Mouse (Mus musculus): ENCODE data around the gene Fkbp7. TPM values are rescaled to one million over a fixed set of nuclear protein-coding genes. Genes with fewer than 3 reads are reported as not detected.
A peak's percentile ranks its signal among the peaks of the same experiment; 100 is the strongest.

Fkbp7 gene
- 25.1 and 25.5 TPM in 2 replicates for polyA plus RNA-seq (2015; fragmentation: Nextera tagmentation; extraction: Ambion mirVana)

DNA sequence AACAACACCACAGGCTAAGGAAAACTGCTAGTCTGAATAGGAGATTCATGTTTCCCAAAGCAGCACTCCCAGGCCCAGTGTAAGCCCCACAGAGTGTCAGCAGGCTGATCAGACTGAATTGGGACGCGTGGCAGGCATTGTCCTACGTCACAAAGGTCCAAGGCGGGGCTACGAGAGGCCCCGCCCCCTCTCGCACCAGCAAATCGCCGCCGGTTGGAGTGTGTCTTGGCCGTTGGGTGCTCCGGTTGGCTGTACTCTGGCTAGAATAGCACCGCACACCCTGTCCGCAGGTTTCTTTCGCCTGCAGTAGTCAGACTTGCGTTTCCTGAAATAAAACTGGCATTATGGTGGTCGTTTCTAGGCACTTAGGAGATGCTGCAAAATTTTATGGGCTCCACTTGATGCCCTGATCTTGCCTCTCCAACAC lies at the start of gene Fkbp7:
TSS of gene Fkbp7 (minus strand) at position 151 of the 427 bp plus-strand sequence.
- peak; percentile 94 for ATAC-seq (ENCODE audit: low read depth)
- H3K27ac ChIP-seq (replicated peaks) = peak within 1 kb of the TSS; percentile 81
- no peaks in the 10 kb centered on the region for H3K36me3 ChIP-seq
- peak within 1 kb of the TSS; percentile 76 for H3K4me2 ChIP-seq
- peak within 1 kb of the TSS; percentile 76 for H3K9ac ChIP-seq
- H3K4me3 ChIP-seq = peak within 1 kb of the TSS; percentile 48
- no peaks in the 10 kb centered on the region for H3K9me3 ChIP-seq
- 0% methylated on average over 17 of the region's 17 CpGs for WGBS
- H3K4me1 ChIP-seq (replicated peaks) = peaks cover 52% of the 10 kb centered on the region
- H3K27me3 ChIP-seq = no peaks in the 10 kb centered on the region

DNA sequence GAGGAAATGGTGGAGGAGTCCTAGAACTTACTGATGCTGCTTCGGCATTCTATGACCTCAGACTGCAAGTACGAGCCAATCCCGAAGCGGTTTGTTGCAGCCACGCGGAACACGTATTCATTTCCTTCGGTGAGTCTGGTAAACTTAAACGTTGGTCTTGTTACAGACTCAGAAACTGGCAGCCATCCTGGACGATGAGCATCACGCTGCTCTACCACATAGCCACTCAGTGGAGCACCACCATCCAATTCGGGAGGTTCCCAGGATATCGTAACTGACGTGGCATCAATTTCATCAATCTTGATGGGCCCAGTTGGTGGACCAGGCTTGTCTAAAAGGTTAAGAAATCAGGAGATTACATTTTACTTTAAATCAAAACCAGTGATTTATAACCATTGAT lies 46.7 kb upstream of the Fkbp7 start:
- ATAC-seq (ENCODE audit: low read depth) = no peak
- Histone ChIP-seq H3K27ac (replicated peaks) (no peak overlapping the region), H3K27me3 (no peaks in the 10 kb centered on the region), H3K4me1 (replicated peaks) (no peaks in the 10 kb centered on the region), H3K9ac (no peak overlapping the region), H3K4me3 (no peak overlapping the region), H3K36me3 (peaks cover 38% of the 10 kb centered on the region), H3K9me3 (peaks cover 47% of the 10 kb centered on the region), H3K4me2 (no peak overlapping the region)
- WGBS = 95% methylated on average over 14 of the region's 14 CpGs

DNA sequence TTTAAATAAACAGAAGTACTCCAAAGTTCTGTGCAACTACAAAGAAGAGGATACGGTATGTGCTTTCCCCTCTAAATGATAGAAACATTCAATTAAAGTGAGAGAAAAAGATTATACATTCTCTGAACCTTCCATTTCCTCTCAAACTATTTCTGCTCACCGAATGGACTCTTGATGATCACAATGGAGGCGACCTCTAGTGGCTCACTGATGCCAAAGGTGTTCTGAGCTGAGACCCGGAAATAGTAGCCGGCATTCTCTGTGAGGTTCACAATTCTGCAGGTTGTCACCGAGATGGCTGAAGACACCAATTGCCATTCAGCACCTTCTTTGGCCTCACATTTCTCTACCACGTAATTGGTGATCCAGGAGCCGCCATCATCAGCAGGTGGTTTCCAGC lies 42.1 kb upstream of the Fkbp7 start:
- ATAC-seq (ENCODE audit: low read depth) = no peak
- Histone ChIP-seq H3K9ac (no peak overlapping the region), H3K4me3 (no peak overlapping the region), H3K4me1 (replicated peaks) (no peaks in the 10 kb centered on the region), H3K27me3 (no peaks in the 10 kb centered on the region), H3K27ac (replicated peaks) (no peak overlapping the region), H3K4me2 (no peak overlapping the region), H3K36me3 (peaks cover 66% of the 10 kb centered on the region), H3K9me3 (peaks cover 70% of the 10 kb centered on the region)
- WGBS = 77% methylated on average over 8 of the region's 8 CpGs

DNA sequence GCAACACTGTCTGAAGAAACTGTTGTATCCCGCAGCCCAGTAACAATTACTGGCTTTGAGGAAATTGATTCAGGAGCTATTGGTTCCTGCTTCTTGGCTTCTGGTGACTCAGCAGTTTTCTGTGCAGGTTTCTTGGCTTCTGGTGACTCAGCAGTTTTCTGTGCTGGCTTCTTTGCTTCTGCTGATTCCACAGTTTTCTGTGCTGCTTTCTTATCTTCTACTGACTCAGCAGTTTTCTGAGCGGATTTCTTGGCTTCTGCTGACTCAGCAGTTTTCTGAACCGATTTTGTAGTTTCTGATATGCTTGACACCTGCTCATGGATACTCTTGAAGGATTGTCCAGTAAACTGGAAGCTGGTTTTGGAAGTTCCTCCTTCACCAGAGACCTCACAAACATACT lies 35.6 kb upstream of the Fkbp7 start:
- Histone ChIP-seq H3K27ac (replicated peaks) (no peak overlapping the region), H3K9ac (no peak overlapping the region), H3K27me3 (no peaks in the 10 kb centered on the region), H3K9me3 (peaks cover 37% of the 10 kb centered on the region), H3K36me3 (peaks cover 51% of the 10 kb centered on the region), H3K4me3 (no peak overlapping the region), H3K4me2 (no peak overlapping the region), H3K4me1 (replicated peaks) (no peaks in the 10 kb centered on the region)
- 89% methylated on average over 3 of the region's 3 CpGs for WGBS
- ATAC-seq (ENCODE audit: low read depth) = no peak

DNA sequence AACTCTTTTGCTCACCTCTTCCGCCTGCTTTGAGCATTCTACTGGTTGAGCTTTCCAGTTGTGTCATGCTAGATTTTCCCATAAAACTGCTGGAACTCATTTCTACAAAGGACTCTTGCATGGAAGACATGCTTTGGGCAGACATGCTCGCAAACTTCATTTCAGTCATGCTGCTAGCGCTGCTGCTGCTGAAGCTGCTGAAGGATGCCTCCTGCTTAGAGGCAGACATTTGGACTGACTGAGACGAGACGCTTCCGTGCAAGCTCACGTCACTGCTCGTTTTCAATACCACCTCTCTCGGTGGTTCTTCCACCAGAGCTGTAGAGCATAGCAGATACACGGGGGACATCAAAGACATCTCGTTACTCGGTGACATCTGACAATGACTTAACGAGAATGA lies 32.7 kb upstream of the Fkbp7 start:
- no peak overlapping the region for H3K27ac ChIP-seq (replicated peaks)
- H3K4me1 ChIP-seq (replicated peaks) = no peaks in the 10 kb centered on the region
- no peak overlapping the region for H3K9ac ChIP-seq
- ATAC-seq (ENCODE audit: low read depth) = no peak
- no peaks in the 10 kb centered on the region for H3K27me3 ChIP-seq
- H3K36me3 ChIP-seq = peaks cover 37% of the 10 kb centered on the region
- H3K4me3 ChIP-seq = no peak overlapping the region
- 93% methylated on average over 13 of the region's 13 CpGs for WGBS
- peaks cover 13% of the 10 kb centered on the region for H3K9me3 ChIP-seq
- no peak overlapping the region for H3K4me2 ChIP-seq

DNA sequence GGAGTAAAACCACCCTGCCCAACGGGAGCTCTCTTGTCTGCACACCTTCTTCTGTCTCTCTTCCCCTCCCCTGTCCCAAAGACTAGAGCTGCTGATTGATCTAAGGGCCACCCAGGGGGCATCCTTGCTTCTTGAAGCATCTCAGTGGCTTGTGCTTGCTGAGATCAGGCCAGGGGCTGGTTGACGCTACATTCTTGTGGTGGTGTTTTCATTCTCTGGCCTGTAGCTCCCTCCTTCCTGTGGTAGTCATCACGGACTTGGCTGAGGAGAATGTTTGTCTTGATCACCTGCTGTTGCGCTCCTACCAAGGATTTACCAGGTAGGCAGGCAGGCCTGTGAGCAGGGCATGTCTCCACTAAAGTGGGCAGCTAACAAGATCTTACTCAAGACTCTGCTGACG lies 29.8 kb upstream of the Fkbp7 start:
- 89% methylated on average over 5 of the region's 5 CpGs for WGBS
- Histone ChIP-seq H3K36me3 (peaks cover 24% of the 10 kb centered on the region), H3K27me3 (no peaks in the 10 kb centered on the region), H3K4me3 (no peak overlapping the region), H3K9ac (no peak overlapping the region), H3K4me1 (replicated peaks) (0 out of 2 replicates have a peak, but pooled peaks cover 5% of the 10 kb centered on the region), H3K27ac (replicated peaks) (no peak overlapping the region), H3K9me3 (no peaks in the 10 kb centered on the region), H3K4me2 (no peak overlapping the region)
- ATAC-seq (ENCODE audit: low read depth) = no peak

DNA sequence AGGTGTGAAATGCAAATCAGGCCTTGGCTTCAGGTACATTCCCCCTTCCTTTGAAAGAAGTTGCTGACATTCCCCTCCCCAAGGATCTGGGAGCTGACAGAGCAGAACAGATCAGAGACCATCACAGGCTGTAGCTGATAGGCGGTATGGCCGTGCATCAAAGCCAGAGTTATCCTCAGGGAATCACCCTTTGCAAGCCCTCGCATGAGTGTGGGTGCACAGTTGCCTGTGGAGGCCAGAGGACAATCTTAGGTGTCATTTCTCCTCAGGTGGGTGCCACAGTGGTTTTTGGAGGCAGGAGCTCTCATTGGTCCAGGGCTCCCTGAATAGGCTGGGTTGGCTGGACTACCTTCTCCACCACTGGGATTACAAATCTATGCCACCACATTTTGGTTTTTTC lies 29.3 kb upstream of the Fkbp7 start:
- Histone ChIP-seq H3K4me2 (no peak overlapping the region), H3K9ac (no peak overlapping the region), H3K4me3 (no peak overlapping the region), H3K27ac (replicated peaks) (no peak overlapping the region), H3K9me3 (no peaks in the 10 kb centered on the region), H3K27me3 (no peaks in the 10 kb centered on the region), H3K4me1 (replicated peaks) (0 out of 2 replicates have a peak, but pooled peaks cover 5% of the 10 kb centered on the region), H3K36me3 (peaks cover 30% of the 10 kb centered on the region)
- ATAC-seq (ENCODE audit: low read depth) = no peak
- WGBS = 94% methylated on average over 3 of the region's 3 CpGs

DNA sequence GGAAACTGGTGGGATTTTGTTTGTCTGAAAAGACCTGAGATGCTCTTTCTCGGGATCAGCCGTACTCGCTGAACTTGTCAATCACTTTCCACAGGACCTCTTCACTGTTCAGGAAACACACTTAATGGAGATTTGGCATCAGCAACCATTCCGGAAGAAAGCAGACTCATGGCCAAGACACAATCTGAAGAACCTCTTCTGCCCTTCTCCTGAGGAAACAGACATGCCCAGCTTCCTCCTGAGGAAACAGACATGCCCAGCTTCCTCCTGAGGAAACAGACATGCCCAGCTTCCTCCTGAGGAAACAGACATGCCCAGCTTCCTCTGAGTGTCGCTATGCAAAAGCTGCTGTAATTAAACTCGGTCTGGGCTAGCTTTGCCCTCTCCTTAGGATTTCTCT lies 22.4 kb upstream of the Fkbp7 start:
- Histone ChIP-seq H3K9ac (no peak overlapping the region), H3K4me1 (replicated peaks) (0 out of 2 replicates have a peak, but pooled peaks cover 5% of the 10 kb centered on the region), H3K9me3 (no peaks in the 10 kb centered on the region), H3K4me2 (no peak overlapping the region), H3K36me3 (peaks cover 68% of the 10 kb centered on the region), H3K27me3 (no peaks in the 10 kb centered on the region), H3K27ac (replicated peaks) (no peak overlapping the region), H3K4me3 (no peak overlapping the region)
- no peak for ATAC-seq (ENCODE audit: low read depth)
- WGBS = 91% methylated on average over 6 of the region's 6 CpGs

DNA sequence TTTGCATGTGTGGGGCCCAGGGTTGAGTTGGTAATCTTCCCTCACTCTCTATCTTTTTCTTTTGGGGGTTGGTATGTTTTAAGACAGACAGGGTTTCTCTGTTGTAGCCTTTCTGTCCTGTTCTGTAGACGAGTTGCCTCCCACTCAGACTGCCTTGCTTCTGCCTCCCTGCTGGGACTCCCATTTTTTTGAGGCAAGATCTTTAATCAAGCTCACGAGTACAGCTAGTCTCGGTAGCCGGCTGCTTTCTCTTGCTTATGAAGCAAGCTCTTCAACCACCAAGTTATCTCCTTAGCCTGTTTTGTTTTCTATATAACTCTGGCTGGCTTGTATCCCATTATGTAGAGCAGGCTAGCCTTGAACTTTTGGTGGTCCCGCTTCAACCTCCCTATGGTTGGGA lies 20.8 kb upstream of the Fkbp7 start:
- H3K9me3 ChIP-seq = no peaks in the 10 kb centered on the region
- no peaks in the 10 kb centered on the region for H3K27me3 ChIP-seq
- WGBS = 89% methylated on average over 5 of the region's 5 CpGs
- ATAC-seq (ENCODE audit: low read depth) = no peak
- no peak overlapping the region for H3K9ac ChIP-seq
- no peak overlapping the region for H3K4me3 ChIP-seq
- peaks cover 68% of the 10 kb centered on the region for H3K36me3 ChIP-seq
- no peak overlapping the region for H3K27ac ChIP-seq (replicated peaks)
- no peak overlapping the region for H3K4me2 ChIP-seq
- no peaks in the 10 kb centered on the region for H3K4me1 ChIP-seq (replicated peaks)

DNA sequence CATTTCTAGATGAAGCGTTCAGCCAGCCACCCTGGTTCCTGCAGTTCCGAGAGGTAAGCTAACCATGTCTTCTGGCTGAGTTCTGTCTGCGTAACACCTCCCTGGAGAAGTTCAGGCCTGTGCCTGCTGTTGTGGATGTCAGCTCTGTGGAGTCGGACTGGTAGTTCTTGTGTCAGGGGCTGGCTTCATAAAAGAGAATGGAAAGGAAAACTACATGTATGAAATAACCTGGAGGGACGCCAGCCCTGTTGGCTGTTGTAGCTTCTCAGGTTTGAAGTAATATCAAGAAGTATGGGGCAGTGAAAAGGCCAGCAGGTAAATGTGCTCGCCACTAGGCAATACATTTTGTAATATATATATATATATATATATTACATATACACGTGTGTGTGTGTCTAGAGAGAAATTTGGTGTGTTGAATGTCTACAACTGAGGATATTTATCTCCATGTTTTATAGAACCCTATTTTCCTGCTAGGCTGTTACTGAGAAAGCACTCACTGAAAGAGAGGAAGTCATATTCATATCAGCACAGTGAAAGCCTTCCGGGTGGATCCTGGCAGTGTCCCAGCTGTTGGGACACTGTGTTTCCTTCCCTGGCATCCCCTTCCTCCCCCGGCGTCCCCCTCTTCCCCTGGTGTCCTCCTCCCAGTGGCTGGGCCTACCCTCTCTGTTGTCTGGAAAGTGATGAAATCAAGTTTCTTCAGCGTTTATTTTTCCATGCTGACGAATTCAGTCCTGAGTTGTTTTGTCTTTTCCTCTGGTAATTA lies 17.7 kb upstream of the Fkbp7 start:
- no peaks in the 10 kb centered on the region for H3K4me1 ChIP-seq (replicated peaks)
- peaks cover 87% of the 10 kb centered on the region for H3K36me3 ChIP-seq
- H3K27ac ChIP-seq (replicated peaks) = no peak overlapping the region
- no peak overlapping the region for H3K9ac ChIP-seq
- no peaks in the 10 kb centered on the region for H3K9me3 ChIP-seq
- no peak overlapping the region for H3K4me3 ChIP-seq
- no peak overlapping the region for H3K4me2 ChIP-seq
- no peaks in the 10 kb centered on the region for H3K27me3 ChIP-seq
- 87% methylated on average over 12 of the region's 12 CpGs for WGBS
- ATAC-seq (ENCODE audit: low read depth) = no peak

DNA sequence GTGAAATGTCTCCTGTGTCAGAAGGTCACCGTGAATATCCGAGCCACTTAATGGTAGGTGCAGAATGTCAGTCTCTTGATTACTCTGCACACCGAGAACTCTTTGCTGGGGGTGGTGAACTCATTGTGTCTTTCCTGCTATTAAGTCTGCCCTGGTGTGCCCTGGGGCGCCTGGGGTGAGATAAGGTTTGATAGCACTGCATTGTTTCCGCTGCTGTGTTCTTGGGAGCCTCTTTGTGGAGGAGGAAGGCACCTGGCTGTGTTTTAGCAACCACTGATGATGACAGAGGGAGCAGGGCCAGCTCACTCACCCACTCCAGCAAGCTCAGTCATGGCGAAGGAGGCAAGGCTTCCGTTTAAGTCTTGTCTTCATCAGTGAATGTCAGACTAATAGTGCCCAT lies 15.2 kb upstream of the Fkbp7 start:
- Histone ChIP-seq H3K4me1 (replicated peaks) (no peaks in the 10 kb centered on the region), H3K36me3 (peaks cover 86% of the 10 kb centered on the region), H3K27me3 (no peaks in the 10 kb centered on the region), H3K9ac (no peak overlapping the region), H3K27ac (replicated peaks) (no peak overlapping the region), H3K9me3 (no peaks in the 10 kb centered on the region), H3K4me2 (no peak overlapping the region), H3K4me3 (no peak overlapping the region)
- WGBS = 48% methylated on average over 7 of the region's 7 CpGs
- no peak for ATAC-seq (ENCODE audit: low read depth)

DNA sequence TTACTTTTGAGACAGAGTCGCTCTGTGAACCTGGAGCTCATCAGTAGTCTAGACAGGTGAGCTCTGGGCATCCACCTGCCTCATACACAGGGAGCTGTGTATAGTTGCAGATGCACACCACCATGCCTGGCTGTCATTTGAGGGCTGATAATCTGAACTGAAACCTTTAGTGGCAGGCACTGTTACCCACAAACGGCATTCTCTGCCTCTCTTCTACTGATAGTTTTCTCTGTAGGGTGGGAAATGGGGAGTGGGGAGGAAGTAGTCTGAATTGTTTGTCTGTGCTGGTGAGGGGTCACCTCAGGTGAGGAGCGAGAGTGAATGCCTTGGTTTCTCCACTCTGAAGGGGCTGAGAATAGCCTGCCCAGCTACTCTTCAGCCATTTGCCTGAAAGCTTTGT lies 14.7 kb upstream of the Fkbp7 start:
- WGBS = 64% methylated on average over 3 of the region's 3 CpGs

DNA sequence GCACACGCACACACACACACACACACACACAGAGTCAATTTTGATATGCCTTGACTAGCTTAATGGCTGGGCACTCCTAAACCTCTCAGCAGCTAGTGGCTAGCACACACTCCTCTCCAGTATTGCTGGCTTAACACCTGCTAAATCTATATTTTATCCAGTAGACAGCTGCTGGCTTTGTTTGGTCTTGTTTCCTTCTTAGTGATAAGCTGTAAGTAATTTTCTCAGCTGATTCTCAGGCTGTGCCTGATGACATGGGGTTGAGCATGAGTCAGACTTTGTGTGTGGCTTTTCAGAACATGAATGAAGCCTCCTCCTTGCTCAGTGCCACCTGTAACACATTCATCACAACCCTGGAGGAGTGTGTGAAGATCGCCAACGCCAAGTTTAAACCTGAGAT lies 14.1 kb upstream of the Fkbp7 start:
- Histone ChIP-seq H3K27me3 (no peaks in the 10 kb centered on the region), H3K9ac (no peak overlapping the region), H3K4me2 (no peak overlapping the region), H3K4me1 (replicated peaks) (no peaks in the 10 kb centered on the region), H3K27ac (replicated peaks) (no peak overlapping the region), H3K4me3 (no peak overlapping the region), H3K36me3 (peaks cover 86% of the 10 kb centered on the region), H3K9me3 (no peaks in the 10 kb centered on the region)
- WGBS = 95% methylated on average over 3 of the region's 3 CpGs
- ATAC-seq (ENCODE audit: low read depth) = no peak

More for the DNA sequence above, 14.7 kb upstream of the Fkbp7 start:
- H3K36me3 ChIP-seq = peaks cover 86% of the 10 kb centered on the region
- H3K4me3 ChIP-seq = no peak overlapping the region
- H3K9me3 ChIP-seq = no peaks in the 10 kb centered on the region
- H3K27me3 ChIP-seq = no peaks in the 10 kb centered on the region
- ATAC-seq (ENCODE audit: low read depth) = no peak
- H3K4me2 ChIP-seq = no peak overlapping the region
- no peak overlapping the region for H3K27ac ChIP-seq (replicated peaks)
- H3K4me1 ChIP-seq (replicated peaks) = no peaks in the 10 kb centered on the region
- no peak overlapping the region for H3K9ac ChIP-seq
